Mouse (Mus musculus): Measurements from ENCODE around the gene Sec14l3. TPM values are rescaled to one million over a fixed set of nuclear protein-coding genes. Genes with fewer than 3 reads are reported as not detected.

The Sec14l3 gene
- total and polyA plus RNA-seq, 2 experiments from 2014 or later = 0.20 TPM; not detected in 1

GRCm38 (mm10) chr11:4122742-4123579, 58.3 kb downstream of the Sec14l3 start, which contains the start of gene Sec14l2:
Gene Sec14l2, minus strand, starts transcription at chr11:4123415.
- TF ChIP-seq CTCF (IDR thresholded peaks at IDR 0.05; ENCODE audit: low read depth) = no peak
- no peak for TF ChIP-seq EP300 (IDR thresholded peaks at IDR 0.05; ENCODE audit: low read depth)
- ATAC-seq (ENCODE audit: insufficient read depth, low read depth) (no peak), DNase-seq (ENCODE audit: low spot score) (no peak)
- Histone ChIP-seq H3K27ac (ENCODE audit: low read depth) (no peak within 1 kb of the TSS), H3K4me3 (ENCODE audit: low read depth, low read length) (no peak within 1 kb of the TSS), H3K9me3 (replicated peaks; ENCODE audit: control insufficient read depth, low read length) (peaks cover 9% of the 10 kb centered on the region), H3K9ac (replicated peaks; ENCODE audit: low read depth, low read length) (no peak within 1 kb of the TSS), H3K27me3 (ENCODE audit: control insufficient read depth, insufficient read depth, low read length) (no peaks in the 10 kb centered on the region), H3K4me2 (ENCODE audit: low read depth, low read length) (no peak within 1 kb of the TSS), H3K4me1 (ENCODE audit: control insufficient read depth, insufficient read depth) (peaks cover 9% of the 10 kb centered on the region; the same call in 1 of the 2 replicates), H3K36me3 (replicated peaks; ENCODE audit: control insufficient read depth, insufficient read depth, low read length) (no peaks in the 10 kb centered on the region)
- 67% methylated on average over 10 of the region's 10 CpGs for WGBS

DNA sequence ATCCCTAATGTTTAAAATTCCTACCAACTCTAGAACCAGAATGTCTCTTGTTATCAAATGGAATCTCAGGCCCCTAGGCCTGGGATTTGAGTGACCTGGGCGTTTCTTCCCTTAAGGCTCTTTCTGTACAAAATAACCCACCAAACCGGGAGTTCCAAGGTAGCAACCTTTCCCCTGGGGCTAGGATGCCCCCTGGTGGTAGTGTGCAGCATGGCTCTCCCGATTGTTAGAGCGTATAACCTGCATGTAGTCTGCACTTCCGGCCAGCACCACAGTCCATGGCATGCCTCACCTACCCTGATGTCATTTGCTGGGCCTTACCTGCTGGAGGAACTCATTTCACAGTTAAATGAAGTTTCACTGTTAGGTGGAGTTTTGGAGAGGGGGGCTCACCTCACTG, 59.3 kb downstream of the Sec14l3 start:
- no peak overlapping the region for H3K4me3 ChIP-seq (ENCODE audit: low read depth, low read length)
- no peak overlapping the region for H3K27ac ChIP-seq (ENCODE audit: low read depth)
- no peak for ATAC-seq (ENCODE audit: insufficient read depth, low read depth)
- peaks cover 5% of the 10 kb centered on the region; the same call in 1 of the 2 replicates for H3K4me1 ChIP-seq (ENCODE audit: control insufficient read depth, insufficient read depth)
- WGBS = 57% methylated on average over 5 of the region's 5 CpGs
- TF ChIP-seq EP300 (IDR thresholded peaks at IDR 0.05; ENCODE audit: low read depth) (no peak), CTCF (IDR thresholded peaks at IDR 0.05; ENCODE audit: low read depth) (peak; percentile 60)
- DNase-seq (ENCODE audit: low spot score) = no peak
- no peaks in the 10 kb centered on the region for H3K36me3 ChIP-seq (replicated peaks; ENCODE audit: control insufficient read depth, insufficient read depth, low read length)
- H3K9ac ChIP-seq (replicated peaks; ENCODE audit: low read depth, low read length) = no peak overlapping the region
- no peaks in the 10 kb centered on the region for H3K27me3 ChIP-seq (ENCODE audit: control insufficient read depth, insufficient read depth, low read length)
- H3K4me2 ChIP-seq (ENCODE audit: low read depth, low read length) = no peak overlapping the region
- peaks cover 9% of the 10 kb centered on the region for H3K9me3 ChIP-seq (replicated peaks; ENCODE audit: control insufficient read depth, low read length)

GRCm38 (mm10) chr11:4127059-4127458, 62.4 kb downstream of the Sec14l3 start:
- TF ChIP-seq EP300 (IDR thresholded peaks at IDR 0.05; ENCODE audit: low read depth) (no peak), CTCF (IDR thresholded peaks at IDR 0.05; ENCODE audit: low read depth) (no peak)
- H3K27ac ChIP-seq (ENCODE audit: low read depth) = no peak overlapping the region
- 87% methylated on average over 1 of the region's 1 CpGs for WGBS

More at GRCm38 (mm10) chr11:4127059-4127458, 62.4 kb downstream of the Sec14l3 start:
- no peak for DNase-seq (ENCODE audit: low spot score)
- no peak overlapping the region for H3K9ac ChIP-seq (replicated peaks; ENCODE audit: low read depth, low read length)
- no peaks in the 10 kb centered on the region for H3K27me3 ChIP-seq (ENCODE audit: control insufficient read depth, insufficient read depth, low read length)
- no peak overlapping the region for H3K4me3 ChIP-seq (ENCODE audit: low read depth, low read length)
- H3K36me3 ChIP-seq (replicated peaks; ENCODE audit: control insufficient read depth, insufficient read depth, low read length) = no peaks in the 10 kb centered on the region
- no peak overlapping the region for H3K4me2 ChIP-seq (ENCODE audit: low read depth, low read length)
- no peak for ATAC-seq (ENCODE audit: insufficient read depth, low read depth)
- peaks cover 9% of the 10 kb centered on the region for H3K9me3 ChIP-seq (replicated peaks; ENCODE audit: control insufficient read depth, low read length)
- no peaks in the 10 kb centered on the region for H3K4me1 ChIP-seq (ENCODE audit: control insufficient read depth, insufficient read depth)

Other genes starting within 250 kb of the Sec14l3 start
- 6.3 and 8.9 TPM in 2 replicates for gene Osbp2, start 200.9 kb upstream of the Sec14l3 start, total RNA-seq (2014; rRNA removed; ENCODE audit: low replicate concordance)
- 2.9 TPM in 2 replicates for gene Osbp2, start 200.9 kb upstream of the Sec14l3 start, polyA plus RNA-seq (2015; fragmentation: Nextera tagmentation; extraction: Ambion mirVana)
- not detected in 2 replicates for gene 4921536K21Rik, start 169.7 kb upstream of the Sec14l3 start, total RNA-seq (2014; rRNA removed; ENCODE audit: low replicate concordance)
- gene 4921536K21Rik, start 169.7 kb upstream of the Sec14l3 start, polyA plus RNA-seq (2015; fragmentation: Nextera tagmentation; extraction: Ambion mirVana) = 0.11 and 0.12 TPM in 2 replicates
- 10.4 and 14.8 TPM in 2 replicates for gene Dusp18, start 169.6 kb upstream of the Sec14l3 start, total RNA-seq (2014; rRNA removed; ENCODE audit: low replicate concordance)
- gene Dusp18, start 169.6 kb upstream of the Sec14l3 start, polyA plus RNA-seq (2015; fragmentation: Nextera tagmentation; extraction: Ambion mirVana) = 9.8 and 16.5 TPM in 2 replicates
- 9.8 and 11.2 TPM in 2 replicates for gene Slc35e4, start 150.2 kb upstream of the Sec14l3 start, total RNA-seq (2014; rRNA removed; ENCODE audit: low replicate concordance)
- gene Slc35e4, start 150.2 kb upstream of the Sec14l3 start, polyA plus RNA-seq (2015; fragmentation: Nextera tagmentation; extraction: Ambion mirVana) = 3.0 and 3.2 TPM in 2 replicates
- 110 and 113 TPM in 2 replicates for gene Tcn2, start 132.7 kb upstream of the Sec14l3 start, total RNA-seq (2014; rRNA removed; ENCODE audit: low replicate concordance)
- gene Tcn2, start 132.7 kb upstream of the Sec14l3 start, polyA plus RNA-seq (2015; fragmentation: Nextera tagmentation; extraction: Ambion mirVana) = 67.2 and 67.4 TPM in 2 replicates
- 24.9 and 39.7 TPM in 2 replicates for gene Pes1, start 100.9 kb upstream of the Sec14l3 start, total RNA-seq (2014; rRNA removed; ENCODE audit: low replicate concordance)
- gene Pes1, start 100.9 kb upstream of the Sec14l3 start, polyA plus RNA-seq (2015; fragmentation: Nextera tagmentation; extraction: Ambion mirVana) = 28.8 and 29.8 TPM in 2 replicates
- gene 4930556J24Rik, start 88.1 kb upstream of the Sec14l3 start, total RNA-seq (2014; rRNA removed; ENCODE audit: low replicate concordance) = not detected in 2 replicates
- gene 4930556J24Rik, start 88.1 kb upstream of the Sec14l3 start, polyA plus RNA-seq (2015; fragmentation: Nextera tagmentation; extraction: Ambion mirVana) = not detected in 2 replicates
- 0.81 TPM in 1 of 2 replicates, not detected in the other for gene Gal3st1, start 81.2 kb upstream of the Sec14l3 start, total RNA-seq (2014; rRNA removed; ENCODE audit: low replicate concordance)
- gene Gal3st1, start 81.2 kb upstream of the Sec14l3 start, polyA plus RNA-seq (2015; fragmentation: Nextera tagmentation; extraction: Ambion mirVana) = 0.14 and 0.37 TPM in 2 replicates
- gene Sec14l4, start 33.4 kb upstream of the Sec14l3 start, total RNA-seq (2014; rRNA removed; ENCODE audit: low replicate concordance) = not detected in 2 replicates
- gene Sec14l4, start 33.4 kb upstream of the Sec14l3 start, polyA plus RNA-seq (2015; fragmentation: Nextera tagmentation; extraction: Ambion mirVana) = 0.14 TPM in 1 of 2 replicates, not detected in the other
- gene Mtfp1, start 30.6 kb downstream of the Sec14l3 start, total RNA-seq (2014; rRNA removed; ENCODE audit: low replicate concordance) = 47.0 and 64.0 TPM in 2 replicates
- 57.8 and 63.6 TPM in 2 replicates for gene Mtfp1, start 30.6 kb downstream of the Sec14l3 start, polyA plus RNA-seq (2015; fragmentation: Nextera tagmentation; extraction: Ambion mirVana)
- gene Sec14l2, start 58.6 kb downstream of the Sec14l3 start, total RNA-seq (2014; rRNA removed; ENCODE audit: low replicate concordance) = 0.27 and 1.8 TPM in 2 replicates
- 0.41 and 0.49 TPM in 2 replicates for gene Sec14l2, start 58.6 kb downstream of the Sec14l3 start, polyA plus RNA-seq (2015; fragmentation: Nextera tagmentation; extraction: Ambion mirVana)
- 21.3 and 36.1 TPM in 2 replicates for gene Rnf215, start 70.4 kb downstream of the Sec14l3 start, total RNA-seq (2014; rRNA removed; ENCODE audit: low replicate concordance)
- 17.4 and 17.6 TPM in 2 replicates for gene Rnf215, start 70.4 kb downstream of the Sec14l3 start, polyA plus RNA-seq (2015; fragmentation: Nextera tagmentation; extraction: Ambion mirVana)
- gene Ccdc157, start 95.5 kb downstream of the Sec14l3 start, total RNA-seq (2014; rRNA removed; ENCODE audit: low replicate concordance) = 4.5 and 6.5 TPM in 2 replicates
- gene Ccdc157, start 95.5 kb downstream of the Sec14l3 start, polyA plus RNA-seq (2015; fragmentation: Nextera tagmentation; extraction: Ambion mirVana) = 2.7 and 2.8 TPM in 2 replicates
- gene Sf3a1, start 95.5 kb downstream of the Sec14l3 start, total RNA-seq (2014; rRNA removed; ENCODE audit: low replicate concordance) = 14.0 and 20.6 TPM in 2 replicates
- 16.4 and 16.7 TPM in 2 replicates for gene Sf3a1, start 95.5 kb downstream of the Sec14l3 start, polyA plus RNA-seq (2015; fragmentation: Nextera tagmentation; extraction: Ambion mirVana)
- 17.5 and 31.3 TPM in 2 replicates for gene Tbc1d10a, start 121.9 kb downstream of the Sec14l3 start, total RNA-seq (2014; rRNA removed; ENCODE audit: low replicate concordance)
- 10.9 and 11.4 TPM in 2 replicates for gene Tbc1d10a, start 121.9 kb downstream of the Sec14l3 start, polyA plus RNA-seq (2015; fragmentation: Nextera tagmentation; extraction: Ambion mirVana)
- gene Castor1, start 153.4 kb downstream of the Sec14l3 start, total RNA-seq (2014; rRNA removed; ENCODE audit: low replicate concordance) = 25.1 and 32.6 TPM in 2 replicates
- 8.1 and 8.4 TPM in 2 replicates for gene Castor1, start 153.4 kb downstream of the Sec14l3 start, polyA plus RNA-seq (2015; fragmentation: Nextera tagmentation; extraction: Ambion mirVana)
- 0.84 TPM in 1 of 2 replicates, not detected in the other for gene Osm, start 171.6 kb downstream of the Sec14l3 start, total RNA-seq (2014; rRNA removed; ENCODE audit: low replicate concordance)
- 0.10 TPM in 1 of 2 replicates, not detected in the other for gene Osm, start 171.6 kb downstream of the Sec14l3 start, polyA plus RNA-seq (2015; fragmentation: Nextera tagmentation; extraction: Ambion mirVana)
- gene Lif, start 192.7 kb downstream of the Sec14l3 start, total RNA-seq (2014; rRNA removed; ENCODE audit: low replicate concordance) = 0.54 and 0.73 TPM in 2 replicates
- gene Lif, start 192.7 kb downstream of the Sec14l3 start, polyA plus RNA-seq (2015; fragmentation: Nextera tagmentation; extraction: Ambion mirVana) = 0.32 and 0.71 TPM in 2 replicates